Mouse (Mus musculus) embryonic facial prominence, embryonic 13.5 days (tissue): ENCODE measurements around the gene BC004004. TPM values are rescaled to one million over a fixed set of nuclear protein-coding genes. Genes with fewer than 3 reads are reported as not detected.
"Not testable (repeated sequence)": the region's sequence is repeated elsewhere in the genome, so short reads cannot be mapped to it uniquely, and the experiment has no call there.

Experiments used
- ATAC-seq: fragments of 200-750 bp; cut with Nextera tagmentation; 2 replicates; pipeline ENCODE4 v1.8.0; 2017; ENCODE audit warnings: low read depth; ENCODE audit not compliant: insufficient number of reproducible peaks, insufficient read depth, low FRiP score, low TSS enrichment
- H3K27ac ChIP-seq: fragments of 300-500 bp; sonication (generic); 2 replicates; pipeline ENCODE4 v1.5.1; 2015; ENCODE audit warnings: moderate library complexity, mild to moderate bottlenecking, inconsistent platforms
- H3K27me3 ChIP-seq: fragments of 300-500 bp; sonication (generic); 2 replicates; pipeline ENCODE4 v1.6.1; 2015; ENCODE audit warnings: mild to moderate bottlenecking, inconsistent platforms
- H3K36me3 ChIP-seq: fragments of 300-500 bp; sonication (generic); 2 replicates; pipeline ENCODE4 v1.6.1; 2015; ENCODE audit warnings: mild to moderate bottlenecking, inconsistent platforms
- H3K4me1 ChIP-seq: fragments of 300-500 bp; sonication (generic); 2 replicates; pipeline ENCODE4 v1.6.1; 2015; ENCODE audit warnings: inconsistent platforms
- H3K4me2 ChIP-seq: fragments of 300-500 bp; sonication (generic); 2 replicates; pipeline ENCODE4 v1.6.1; 2015; ENCODE audit warnings: moderate library complexity, mild to moderate bottlenecking, inconsistent platforms
- H3K4me3 ChIP-seq: fragments of 300-500 bp; sonication (generic); 2 replicates; pipeline ENCODE4 v1.5.1; 2015; ENCODE audit warnings: mild to moderate bottlenecking, inconsistent platforms
- H3K9ac ChIP-seq: fragments of 300-500 bp; sonication (generic); 2 replicates; pipeline ENCODE4 v1.6.1; 2015; ENCODE audit warnings: mild to moderate bottlenecking, inconsistent platforms
- H3K9me3 ChIP-seq: fragments of 300-500 bp; sonication (generic); 2 replicates; pipeline ENCODE4 v1.6.1; 2016; ENCODE audit warnings: inconsistent platforms
- WGBS: fragments of 180-500 bp; shearing (Covaris S2); methylation state at CpG from one replicate; pipeline ENCODE4 v1.1.7; 2015; ENCODE audit warnings: mixed read lengths; 5-methylcytosine and 5-hydroxymethylcytosine counted together
- polyA plus RNA-seq: library from polyadenylated mRNA; unstranded; fragments of >200 nt; fragmentation: Nextera tagmentation; extraction: Ambion mirVana; gene quantifications from 2 replicates; pipeline ENCODE4 v1.2.1, GENCODE M21; 2015

Gene BC004004
- polyA plus RNA-seq, 1 experiment from 2014 or later: 66.7 TPM

DNA sequence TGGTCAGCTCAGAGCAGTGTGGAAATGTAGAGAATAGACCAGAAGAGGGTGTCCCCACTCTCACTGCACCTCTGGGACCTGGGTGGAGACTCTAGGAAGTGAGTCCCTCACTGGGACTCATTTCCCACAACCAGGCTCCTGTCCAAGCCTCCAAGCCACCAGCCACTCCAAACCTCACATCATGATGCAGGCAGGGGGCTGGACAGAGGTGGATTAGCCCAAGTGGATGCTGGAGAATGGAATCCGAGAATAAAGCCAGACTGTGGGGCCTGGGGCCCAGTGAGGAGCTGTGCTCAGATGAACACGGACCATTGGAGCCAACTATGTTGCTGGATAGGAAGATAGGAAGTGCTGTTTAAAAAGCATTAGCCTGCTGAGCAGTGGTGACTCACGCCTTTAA is 48.3 kb downstream of the BC004004 start:
- H3K9ac ChIP-seq: no peak overlapping the region
- H3K4me1 ChIP-seq: peaks cover 9% of the 10 kb centered on the region
- H3K27me3 ChIP-seq: peaks cover 31% of the 10 kb centered on the region
- ATAC-seq: no peak
- H3K27ac ChIP-seq: 0 out of 2 replicates have a peak overlapping the region, but pooled peaks have one; percentile 16
- WGBS: 67% methylated on average over 3 of the region's 3 CpGs
- 0 out of 2 replicates have a peak, but pooled peaks cover 3% of the 10 kb centered on the region for H3K9me3 ChIP-seq
- H3K36me3 ChIP-seq: no peaks in the 10 kb centered on the region
- H3K4me3 ChIP-seq: no peak overlapping the region
- no peak overlapping the region for H3K4me2 ChIP-seq

DNA sequence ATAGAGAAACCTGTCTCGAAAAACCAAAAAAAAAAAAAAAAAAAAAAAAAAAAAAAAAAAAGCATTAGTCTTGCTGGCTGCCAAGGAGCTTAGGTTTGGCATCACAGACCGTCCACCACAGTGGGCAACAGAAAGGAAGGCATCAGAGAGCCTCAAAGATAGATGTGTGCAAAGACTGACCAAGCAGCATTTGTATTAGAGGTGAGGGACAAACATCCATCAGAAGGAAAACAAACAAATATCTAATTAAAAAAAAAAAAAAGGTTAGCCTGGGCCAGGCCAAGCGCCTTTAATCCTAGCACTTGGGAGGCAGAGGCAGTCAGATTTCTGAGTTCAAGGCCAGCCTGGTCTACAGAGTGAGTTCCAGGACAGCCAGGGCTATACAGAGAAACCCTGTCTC is 48.8 kb downstream of the BC004004 start, which contains the start of gene Pi16:
Gene Pi16, plus strand, starts transcription at position 301 of the 400 bp plus-strand sequence.
- Histone ChIP-seq H3K4me1 (peaks cover 14% of the 10 kb centered on the region), H3K27me3 (peaks cover 36% of the 10 kb centered on the region), H3K27ac (0 out of 2 replicates have a peak within 1 kb of the TSS, but pooled peaks have one; percentile 16)
- H3K9ac ChIP-seq, H3K9me3 ChIP-seq, H3K4me2 ChIP-seq, H3K36me3 ChIP-seq, H3K4me3 ChIP-seq, ATAC-seq: not testable (repeated sequence)
- 91% methylated on average over 3 of the region's 3 CpGs for WGBS

DNA sequence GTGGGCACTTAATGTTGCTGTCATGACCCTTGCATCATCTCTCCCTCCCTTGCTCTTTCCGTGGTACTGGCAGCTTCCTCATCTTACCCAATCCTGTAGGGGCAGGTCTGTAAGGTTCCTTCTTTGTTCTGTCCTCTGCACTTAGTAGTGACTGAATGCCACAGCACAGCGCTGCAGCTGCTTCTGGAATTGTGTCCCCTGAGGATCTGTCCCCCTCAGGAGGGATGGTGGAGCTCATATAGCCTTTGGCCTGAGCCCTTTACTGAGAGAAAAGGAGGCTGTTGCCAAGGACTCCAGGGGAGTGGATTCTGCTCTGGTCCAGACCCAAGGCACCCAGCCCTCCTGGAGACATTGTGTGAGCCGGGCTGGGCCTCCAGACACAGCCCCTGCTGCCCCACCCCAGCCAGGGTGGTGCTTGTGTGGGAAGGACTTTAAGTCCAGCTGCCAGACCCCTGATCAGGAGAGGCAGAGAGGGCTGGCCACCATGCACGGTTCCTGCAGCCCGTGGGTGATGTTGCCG is 50.2 kb downstream of the BC004004 start:
- Histone ChIP-seq H3K27me3 (peaks cover 50% of the 10 kb centered on the region), H3K4me2 (no peak overlapping the region), H3K9me3 (no peaks in the 10 kb centered on the region), H3K27ac (no peak overlapping the region), H3K36me3 (no peaks in the 10 kb centered on the region), H3K9ac (no peak overlapping the region), H3K4me1 (peaks cover 18% of the 10 kb centered on the region), H3K4me3 (no peak overlapping the region)
- WGBS: 49% methylated on average over 6 of the region's 6 CpGs
- ATAC-seq: no peak

DNA sequence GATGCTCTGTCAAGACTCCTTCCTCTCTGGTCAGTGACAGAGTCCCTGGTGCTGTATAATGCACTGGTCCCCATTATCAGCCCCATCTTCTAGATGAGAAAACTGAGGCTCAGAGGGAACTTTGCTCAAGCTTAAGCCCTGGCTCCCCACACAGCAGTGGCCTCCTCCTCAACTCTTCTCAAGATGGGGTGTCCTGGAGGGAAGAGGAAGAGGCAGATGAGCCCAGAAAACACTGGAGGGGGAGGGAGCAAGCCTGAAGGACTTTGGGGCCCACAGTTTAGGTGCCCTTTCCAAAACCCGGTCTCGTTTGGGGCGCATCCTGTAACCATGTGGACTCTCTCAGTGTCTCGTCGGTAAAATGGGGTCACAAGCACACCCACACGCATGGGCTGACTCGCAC is 50.9 kb downstream of the BC004004 start:
- H3K9ac ChIP-seq: no peak overlapping the region
- 84% methylated on average over 7 of the region's 7 CpGs for WGBS
- H3K4me1 ChIP-seq: peaks cover 18% of the 10 kb centered on the region
- H3K27me3 ChIP-seq: peaks cover 53% of the 10 kb centered on the region
- H3K27ac ChIP-seq: no peak overlapping the region
- H3K4me3 ChIP-seq: no peak overlapping the region
- H3K36me3 ChIP-seq: no peaks in the 10 kb centered on the region
- no peaks in the 10 kb centered on the region for H3K9me3 ChIP-seq
- H3K4me2 ChIP-seq: no peak overlapping the region
- no peak for ATAC-seq

DNA sequence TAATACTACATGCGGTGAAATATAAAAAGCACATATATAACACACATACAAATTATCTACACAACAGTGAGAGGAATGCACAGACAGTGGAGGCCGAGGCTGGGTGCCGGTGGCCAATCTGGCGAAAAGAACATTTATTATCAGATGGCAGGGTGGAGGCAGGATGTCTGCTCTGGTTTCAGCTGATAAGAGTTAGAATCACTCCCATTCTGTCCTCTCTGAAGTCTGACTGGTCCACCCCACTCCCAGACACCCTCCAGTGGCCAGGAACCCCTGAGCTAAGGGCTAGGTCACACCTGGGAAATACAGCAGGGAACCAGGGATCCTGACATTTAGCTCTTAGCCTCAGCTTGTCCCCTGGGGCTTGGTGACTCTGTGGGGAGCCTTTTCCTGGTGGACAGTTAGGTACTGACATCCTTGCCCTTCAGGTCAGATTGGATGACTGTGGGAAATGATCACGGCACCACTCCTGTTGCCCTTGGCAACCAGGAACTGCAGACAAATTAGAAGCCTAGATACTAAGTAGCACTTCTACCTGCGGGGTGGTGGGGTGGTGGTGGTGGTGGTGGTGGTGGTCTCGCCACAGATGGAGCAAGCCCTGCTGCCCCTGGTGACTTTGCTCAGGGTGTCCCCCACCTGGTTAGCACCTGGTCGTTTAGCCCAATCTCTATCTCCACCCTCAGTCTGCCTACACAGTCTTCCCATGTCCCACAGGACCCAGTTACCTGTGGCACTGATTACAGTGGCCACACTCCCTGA is 51.5 kb downstream of the BC004004 start:
- no peak overlapping the region for H3K4me3 ChIP-seq
- 62% methylated on average over 8 of the region's 8 CpGs for WGBS

DNA sequence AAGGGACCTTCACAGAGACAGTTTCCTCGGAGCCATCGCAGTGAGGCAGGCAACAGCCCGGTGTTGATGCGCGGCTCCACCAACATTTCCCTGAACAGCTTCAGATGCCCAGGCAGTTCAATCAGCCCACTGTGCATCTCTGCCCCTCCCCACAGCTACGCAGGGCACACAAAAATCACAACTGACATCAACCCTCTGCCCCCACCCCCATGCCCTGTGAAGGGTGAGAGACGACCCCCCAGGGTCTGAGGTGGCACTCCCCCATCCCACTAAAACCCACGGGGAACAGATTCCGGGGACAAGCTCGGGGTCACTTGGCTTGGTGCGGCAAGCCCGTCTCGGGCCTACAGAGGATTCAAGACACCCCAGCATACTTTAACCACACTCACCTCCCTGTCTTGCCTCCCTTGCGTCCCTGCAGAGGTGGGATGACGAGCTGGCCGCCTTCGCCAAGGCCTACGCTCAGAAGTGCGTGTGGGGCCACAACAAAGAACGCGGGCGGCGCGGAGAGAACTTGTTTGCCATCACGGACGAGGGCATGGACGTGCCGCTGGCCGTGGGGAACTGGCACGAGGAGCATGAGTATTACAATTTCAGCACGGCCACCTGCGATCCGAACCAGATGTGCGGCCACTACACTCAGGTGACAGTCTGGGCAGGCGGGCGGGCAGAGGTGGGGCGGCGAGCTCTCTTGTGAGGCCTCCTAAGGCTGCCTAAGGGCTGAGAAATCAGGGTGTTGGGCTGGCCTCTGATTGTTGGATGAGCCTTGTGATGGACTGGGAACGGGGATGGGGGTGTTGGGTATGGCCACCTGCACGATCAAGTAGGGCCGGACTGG is 53.4 kb downstream of the BC004004 start:
- WGBS: 12% methylated on average over 41 of the region's 41 CpGs
- Histone ChIP-seq H3K4me2 (peak overlapping the region; percentile 46), H3K4me3 (peak overlapping the region; percentile 23), H3K27ac (no peak overlapping the region), H3K9ac (peak overlapping the region; percentile 52; the same call in 1 of the 2 replicates), H3K27me3 (peaks cover 69% of the 10 kb centered on the region), H3K4me1 (peaks cover 32% of the 10 kb centered on the region), H3K9me3 (no peaks in the 10 kb centered on the region), H3K36me3 (no peaks in the 10 kb centered on the region)
- no peak for ATAC-seq

More for the DNA sequence above, 51.5 kb downstream of the BC004004 start:
- Histone ChIP-seq H3K4me1 (peaks cover 18% of the 10 kb centered on the region), H3K9me3 (no peaks in the 10 kb centered on the region), H3K27me3 (peaks cover 53% of the 10 kb centered on the region), H3K27ac (no peak overlapping the region), H3K4me2 (no peak overlapping the region), H3K9ac (no peak overlapping the region), H3K36me3 (no peaks in the 10 kb centered on the region)
- no peak for ATAC-seq

DNA sequence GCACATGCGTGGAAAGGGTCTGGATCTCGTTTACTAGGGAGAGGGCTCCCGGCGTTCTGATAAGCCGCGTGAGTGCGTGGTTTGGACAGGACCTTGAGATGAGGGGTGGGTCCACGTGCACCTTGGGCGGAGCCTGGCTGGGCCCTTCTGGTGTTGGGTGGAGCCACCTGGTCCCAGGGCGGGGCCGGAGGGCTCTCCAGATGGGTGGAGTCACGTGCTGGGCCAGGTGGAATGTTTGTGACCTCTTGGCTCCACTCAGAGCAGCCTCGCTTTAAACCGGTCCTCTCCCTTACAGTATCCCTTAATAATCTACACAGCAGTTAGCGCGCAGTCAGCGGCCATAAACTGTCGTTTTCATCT is 54.0 kb downstream of the BC004004 start:
- peak overlapping the region; percentile 46 for H3K4me2 ChIP-seq
- no peak for ATAC-seq
- no peaks in the 10 kb centered on the region for H3K9me3 ChIP-seq
- H3K9ac ChIP-seq: peak overlapping the region; percentile 46; the same call in 1 of the 2 replicates
- 12% methylated on average over 18 of the region's 18 CpGs for WGBS
- no peaks in the 10 kb centered on the region for H3K36me3 ChIP-seq
- H3K27me3 ChIP-seq: peaks cover 74% of the 10 kb centered on the region
- H3K4me3 ChIP-seq: peak overlapping the region; percentile 23
- H3K4me1 ChIP-seq: peaks cover 37% of the 10 kb centered on the region
- H3K27ac ChIP-seq: no peak overlapping the region

DNA sequence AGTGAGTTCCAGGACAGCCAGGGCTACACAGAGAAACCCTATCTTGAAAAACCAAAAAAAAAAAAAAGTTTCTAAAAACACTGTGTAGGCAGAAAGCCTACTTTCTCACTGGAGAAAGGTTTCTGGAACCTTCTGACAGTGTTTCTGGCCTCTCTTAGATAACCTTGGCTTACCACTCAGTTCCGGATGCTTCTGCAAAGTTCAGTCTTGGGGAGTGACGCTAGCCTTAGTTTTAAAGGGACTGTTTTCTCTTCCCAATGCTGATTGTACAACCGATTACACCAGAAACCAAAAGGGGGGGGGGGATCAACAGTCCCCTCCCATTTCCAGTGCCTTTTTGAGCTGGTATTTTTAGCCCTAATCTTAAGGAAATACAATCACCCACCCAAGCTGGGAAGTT is 55.0 kb downstream of the BC004004 start:
- no peak for ATAC-seq
- no peak overlapping the region for H3K4me3 ChIP-seq
- no peak overlapping the region for H3K9ac ChIP-seq
- no peak overlapping the region for H3K4me2 ChIP-seq
- H3K9me3 ChIP-seq: no peaks in the 10 kb centered on the region
- H3K36me3 ChIP-seq: no peaks in the 10 kb centered on the region
- H3K4me1 ChIP-seq: peaks cover 37% of the 10 kb centered on the region
- 88% methylated on average over 3 of the region's 3 CpGs for WGBS
- H3K27me3 ChIP-seq: peaks cover 83% of the 10 kb centered on the region
- no peak overlapping the region for H3K27ac ChIP-seq

DNA sequence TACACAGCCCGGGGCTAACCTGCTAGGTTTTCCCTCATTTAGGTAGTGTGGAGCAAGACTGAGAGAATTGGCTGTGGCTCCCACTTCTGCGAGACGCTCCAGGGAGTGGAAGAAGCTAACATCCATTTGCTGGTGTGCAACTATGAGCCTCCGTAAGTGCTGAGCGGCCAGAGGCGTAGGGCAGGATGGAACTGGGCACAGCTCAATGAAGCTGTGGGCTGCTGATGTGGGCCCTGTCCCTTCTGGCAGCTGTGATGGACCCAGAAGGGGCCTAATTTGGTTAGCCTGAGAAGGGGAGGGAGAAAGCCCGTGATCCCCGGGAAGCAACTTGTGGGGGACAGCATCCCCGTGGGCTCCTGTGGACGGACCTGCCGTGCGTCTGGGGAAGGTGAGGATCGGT is 57.2 kb downstream of the BC004004 start:
- WGBS: 54% methylated on average over 13 of the region's 13 CpGs
- H3K27me3 ChIP-seq: peaks cover 62% of the 10 kb centered on the region
- ATAC-seq: no peak
- no peaks in the 10 kb centered on the region for H3K9me3 ChIP-seq
- H3K4me1 ChIP-seq: peaks cover 37% of the 10 kb centered on the region
- peak overlapping the region; percentile 60; the same call in 1 of the 2 replicates for H3K9ac ChIP-seq
- H3K36me3 ChIP-seq: peaks cover 3% of the 10 kb centered on the region; the same call in 1 of the 2 replicates
- no peak overlapping the region for H3K27ac ChIP-seq
- H3K4me2 ChIP-seq: peak overlapping the region; percentile 66
- H3K4me3 ChIP-seq: peak overlapping the region; percentile 40; the same call in 1 of the 2 replicates

DNA sequence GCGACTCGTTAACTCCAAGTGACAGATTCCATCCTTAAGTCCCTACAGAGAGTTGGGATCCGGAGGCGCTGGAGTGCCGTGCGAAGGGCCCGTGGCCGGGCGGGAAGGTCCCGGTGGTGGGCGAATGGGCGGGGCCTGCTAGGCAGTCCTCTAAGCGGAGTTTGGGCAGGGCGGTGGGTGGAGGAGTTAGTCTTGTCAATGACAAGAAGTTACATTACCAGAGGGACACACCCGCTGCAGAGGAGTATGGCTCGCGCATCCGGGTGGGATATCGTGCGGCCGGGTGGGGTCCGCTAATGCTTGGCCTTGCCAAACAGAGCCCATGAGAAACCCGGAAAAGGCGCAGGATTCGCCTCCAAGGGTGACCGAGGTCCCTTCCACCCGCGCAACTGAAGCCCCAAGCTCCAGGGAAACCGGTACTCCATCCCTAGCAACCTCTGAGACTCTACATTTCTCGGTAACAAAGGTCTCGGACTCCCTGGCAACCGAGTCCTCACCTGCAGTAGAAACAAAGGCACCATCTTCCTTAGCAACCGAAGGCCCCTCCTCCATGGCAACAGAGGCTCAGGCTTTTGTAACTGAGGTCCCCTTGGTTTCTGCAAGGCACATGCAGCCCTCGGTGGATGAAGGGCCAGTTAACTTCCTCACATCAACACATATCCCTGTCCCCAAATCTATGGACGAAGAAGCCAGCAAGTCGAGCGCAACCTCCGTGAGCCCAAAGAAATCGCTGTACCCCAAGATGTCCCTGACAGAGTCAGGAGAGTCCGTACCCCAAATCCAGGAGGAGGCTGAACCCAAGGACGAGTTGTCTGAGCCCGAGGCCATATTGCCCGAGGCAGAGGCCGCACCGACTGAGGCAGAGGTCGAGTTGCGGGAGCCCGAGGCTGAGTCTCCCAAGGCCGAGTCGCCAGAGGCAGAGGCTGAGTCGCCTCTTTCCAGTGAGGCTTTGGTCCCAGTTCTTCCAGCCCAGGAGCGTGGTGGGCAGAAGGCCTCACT is 58.2 kb downstream of the BC004004 start:
- WGBS: 12% methylated on average over 52 of the region's 52 CpGs
- peaks cover 29% of the 10 kb centered on the region for H3K4me1 ChIP-seq
- ATAC-seq: peak; percentile 4; the same call in 1 of the 2 replicates
- H3K9ac ChIP-seq: peak overlapping the region; percentile 60
- peaks cover 11% of the 10 kb centered on the region for H3K36me3 ChIP-seq
- peaks cover 52% of the 10 kb centered on the region for H3K27me3 ChIP-seq
- no peaks in the 10 kb centered on the region for H3K9me3 ChIP-seq
- no peak overlapping the region for H3K27ac ChIP-seq
- H3K4me3 ChIP-seq: peak overlapping the region; percentile 40
- peak overlapping the region; percentile 66 for H3K4me2 ChIP-seq
